Mouse (Mus musculus) hindbrain, embryonic 14.5 days (tissue): ENCODE measurements at regions not wholly inside any gene's neighbourhood (a gene's known extent, or its start where the extent isn't known, plus 50 kb on each side); places are given as distances from the start of the nearest gene placed in this dataset.

Source experiments
- ATAC-seq: fragments of 200-750 bp; cut with Nextera tagmentation; 2 replicates; pipeline ENCODE4 v1.8.0; 2017; ENCODE audit warnings: moderate number of reproducible peaks, mild to moderate bottlenecking, moderate TSS enrichment, moderate library complexity; ENCODE audit not compliant: low FRiP score
- DNase-seq: peaks from one replicate; pipeline ENCODE4 v3.0.0-alpha.2; 2015; ENCODE audit warnings: low spot score
- H3K27ac ChIP-seq: fragments of 300-500 bp; sonication (generic); 2 replicates; pipeline ENCODE4 v1.5.1; 2014; ENCODE audit warnings: mild to moderate bottlenecking, moderate library complexity
- H3K27me3 ChIP-seq: fragments of 300-500 bp; sonication (generic); 2 replicates; pipeline ENCODE4 v1.6.1; 2014; ENCODE audit warnings: mild to moderate bottlenecking, low read length, mixed read lengths; ENCODE audit not compliant: control insufficient read depth, insufficient read depth
- H3K36me3 ChIP-seq: fragments of 300-500 bp; sonication (generic); replicated peaks from 2 replicates; pipeline ENCODE4 v1.6.1; 2014; ENCODE audit not compliant: control insufficient read depth, insufficient read depth
- H3K4me1 ChIP-seq: fragments of 300-500 bp; sonication (generic); replicated peaks from 2 replicates; pipeline ENCODE4 v1.6.1; 2014; ENCODE audit warnings: antibody characterized with exemption, low read length, mixed read lengths; ENCODE audit not compliant: control insufficient read depth, insufficient read depth
- H3K4me2 ChIP-seq: fragments of 300-500 bp; sonication (generic); replicated peaks from 2 replicates; pipeline ENCODE4 v1.6.1; 2014; ENCODE audit warnings: mild to moderate bottlenecking, moderate library complexity
- H3K4me3 ChIP-seq: fragments of 300-500 bp; sonication (generic); replicated peaks from 2 replicates; pipeline ENCODE4 v1.5.1; 2014; ENCODE audit warnings: mild to moderate bottlenecking, low read length
- H3K9ac ChIP-seq: fragments of 300-500 bp; sonication (generic); 2 replicates; pipeline ENCODE4 v1.6.1; 2014
- H3K9me3 ChIP-seq: fragments of 300-500 bp; sonication (generic); 2 replicates; pipeline ENCODE4 v1.6.1; 2016; ENCODE audit warnings: low read length; ENCODE audit not compliant: control insufficient read depth
- WGBS: fragments of 180-500 bp; shearing (Covaris S2); extraction: QIAGEN DNeasy Blood & Tissue Kit; methylation state at CpG from one replicate; pipeline ENCODE4 v1.1.7; 2014; 5-methylcytosine and 5-hydroxymethylcytosine counted together

GRCm38 (mm10) chr8:117894861-117895260, 93.1 kb upstream of the Mphosph6 start:
- no peaks in the 10 kb centered on the region for H3K36me3 ChIP-seq
- no peak overlapping the region for H3K4me3 ChIP-seq
- DNase-seq = no peak
- no peaks in the 10 kb centered on the region for H3K9me3 ChIP-seq
- H3K9ac ChIP-seq = no peak overlapping the region
- ATAC-seq = no peak
- H3K4me2 ChIP-seq = no peak overlapping the region
- H3K27me3 ChIP-seq = no peaks in the 10 kb centered on the region
- H3K4me1 ChIP-seq = no peaks in the 10 kb centered on the region
- no peak overlapping the region for H3K27ac ChIP-seq
- WGBS = 43% methylated on average over 8 of the region's 8 CpGs

DNA sequence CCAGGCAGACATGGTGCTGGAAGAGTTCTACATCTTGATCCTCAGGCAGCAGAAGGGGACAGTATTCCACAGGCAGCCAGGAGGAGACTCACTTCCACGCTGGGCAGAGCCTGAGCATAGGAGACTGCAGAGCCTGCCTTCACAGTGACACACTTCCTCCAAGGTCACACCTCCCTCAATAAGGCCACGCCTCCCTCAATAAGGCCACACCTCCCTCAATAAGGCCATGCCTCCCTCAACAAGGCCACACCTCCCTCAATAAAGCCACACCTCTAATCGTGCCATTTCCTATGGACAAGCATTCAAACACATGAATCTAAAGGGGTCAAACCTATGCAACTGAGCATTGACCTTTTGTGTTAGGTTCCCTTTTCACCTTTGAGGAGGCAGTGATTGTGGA, 88.5 kb upstream of the Mphosph6 start:
- DNase-seq = no peak
- H3K4me3 ChIP-seq = no peak overlapping the region
- H3K9ac ChIP-seq = no peak overlapping the region
- H3K4me2 ChIP-seq = no peak overlapping the region
- no peak overlapping the region for H3K27ac ChIP-seq
- no peaks in the 10 kb centered on the region for H3K27me3 ChIP-seq
- no peaks in the 10 kb centered on the region for H3K9me3 ChIP-seq
- ATAC-seq = no peak
- H3K4me1 ChIP-seq = no peaks in the 10 kb centered on the region
- no peaks in the 10 kb centered on the region for H3K36me3 ChIP-seq
- WGBS = 73% methylated on average over 3 of the region's 3 CpGs

DNA sequence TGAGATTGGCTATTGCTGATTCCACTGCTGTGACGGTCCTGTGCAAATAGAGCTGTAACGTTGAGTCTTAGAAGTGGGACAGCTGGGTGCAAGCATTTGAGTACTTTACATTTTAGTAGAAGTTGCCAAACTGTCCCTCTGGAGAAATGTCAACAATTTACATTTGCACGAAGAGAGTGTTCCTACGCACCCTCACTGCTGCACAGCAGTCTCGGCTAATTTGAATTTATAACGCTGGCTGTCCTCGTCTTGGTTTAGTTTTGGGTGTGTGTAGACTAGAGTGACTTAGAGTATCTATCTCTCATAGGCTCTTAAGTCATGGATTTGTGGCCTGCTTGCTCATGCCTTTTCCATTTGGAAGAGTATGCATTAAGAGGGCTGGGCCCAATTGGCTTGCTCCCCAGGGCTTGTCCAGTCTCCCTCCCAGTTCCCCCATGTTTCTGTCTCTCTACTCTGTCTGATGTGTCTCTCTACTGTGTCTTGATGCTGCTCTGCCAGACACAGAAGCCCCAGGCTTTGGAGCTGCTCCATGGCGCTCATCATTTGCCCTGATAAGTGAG, 79.8 kb upstream of the Mphosph6 start:
- Histone ChIP-seq H3K4me1 (no peaks in the 10 kb centered on the region), H3K4me2 (no peak overlapping the region), H3K4me3 (no peak overlapping the region), H3K9me3 (no peaks in the 10 kb centered on the region), H3K9ac (no peak overlapping the region), H3K27me3 (no peaks in the 10 kb centered on the region), H3K27ac (no peak overlapping the region), H3K36me3 (no peaks in the 10 kb centered on the region)
- 86% methylated on average over 8 of the region's 8 CpGs for WGBS
- DNase-seq (no peak), ATAC-seq (no peak)

DNA sequence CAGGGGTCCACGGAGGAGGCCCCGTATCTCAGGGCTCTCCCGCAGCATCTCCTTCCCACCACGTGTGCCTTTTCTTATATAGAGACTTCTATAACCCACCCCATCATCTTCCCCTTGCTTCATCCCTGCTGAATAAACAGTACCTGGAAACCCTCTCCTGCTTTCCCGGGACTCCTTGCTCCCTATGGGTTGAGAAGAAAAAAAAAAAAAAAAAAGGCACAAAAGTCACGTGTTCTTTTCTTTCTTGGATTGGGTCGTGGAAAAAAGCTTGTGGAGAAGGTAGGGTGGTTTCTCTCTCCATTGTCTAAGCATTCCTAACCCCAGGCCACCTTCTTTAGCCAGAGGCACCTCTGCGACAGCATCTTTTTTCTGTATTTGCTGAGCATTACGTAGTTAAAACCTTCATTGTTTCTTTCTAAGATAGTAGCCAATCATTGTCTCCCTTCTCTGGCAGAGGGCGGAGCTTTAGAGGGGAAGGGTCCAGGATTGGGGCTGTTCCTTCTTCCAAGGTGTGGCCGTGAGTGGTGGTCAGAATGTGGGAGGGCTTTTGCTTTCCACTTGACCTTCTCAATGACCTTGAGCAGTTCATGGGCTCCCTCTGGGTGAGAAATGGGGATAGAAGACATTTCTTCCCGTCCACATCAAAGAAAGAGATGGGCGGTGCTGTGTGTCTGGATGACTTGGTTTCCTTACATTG, 78.7 kb upstream of the Mphosph6 start:
- ATAC-seq (no peak), DNase-seq (no peak)
- Histone ChIP-seq H3K9me3 (no peaks in the 10 kb centered on the region), H3K27me3 (no peaks in the 10 kb centered on the region), H3K4me2 (no peak overlapping the region), H3K36me3 (no peaks in the 10 kb centered on the region), H3K9ac (no peak overlapping the region), H3K27ac (no peak overlapping the region), H3K4me1 (no peaks in the 10 kb centered on the region), H3K4me3 (no peak overlapping the region)
- 78% methylated on average over 13 of the region's 13 CpGs for WGBS

DNA sequence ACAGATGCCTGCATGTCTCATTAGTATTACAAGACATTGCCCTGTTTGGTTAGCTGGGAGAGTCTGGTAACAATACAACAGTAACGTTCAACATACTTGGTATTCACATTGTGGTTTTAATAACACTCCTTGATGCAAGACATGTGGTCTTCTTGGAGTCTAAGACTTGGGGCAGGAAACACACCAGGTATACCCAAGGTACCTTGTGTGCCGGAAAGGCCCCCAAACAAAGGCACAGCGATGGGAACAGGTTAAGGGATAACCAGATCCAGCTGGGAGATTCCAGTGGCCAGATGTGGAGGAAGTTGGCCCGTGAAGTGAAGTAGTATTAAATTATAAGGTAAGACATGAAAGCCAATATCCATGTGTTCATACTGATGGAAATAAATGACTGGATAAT, 71.9 kb upstream of the Mphosph6 start:
- H3K4me1 ChIP-seq = no peaks in the 10 kb centered on the region
- DNase-seq = no peak
- H3K27me3 ChIP-seq = no peaks in the 10 kb centered on the region
- no peak overlapping the region for H3K4me3 ChIP-seq
- no peaks in the 10 kb centered on the region for H3K9me3 ChIP-seq
- H3K27ac ChIP-seq = no peak overlapping the region
- H3K36me3 ChIP-seq = no peaks in the 10 kb centered on the region
- no peak overlapping the region for H3K4me2 ChIP-seq
- H3K9ac ChIP-seq = no peak overlapping the region
- WGBS = 76% methylated on average over 4 of the region's 4 CpGs
- ATAC-seq = no peak

- H3K4me1 ChIP-seq = peaks cover 6% of the 10 kb centered on the region; the same call in 1 of the 2 replicates
- H3K4me3 ChIP-seq = no peak overlapping the region
- H3K4me2 ChIP-seq = no peak overlapping the region
- DNase-seq = no peak
- ATAC-seq = no peak
- H3K9me3 ChIP-seq = no peaks in the 10 kb centered on the region
- no peak overlapping the region for H3K9ac ChIP-seq
- 89% methylated on average over 2 of the region's 2 CpGs for WGBS
- no peak overlapping the region for H3K27ac ChIP-seq
- no peaks in the 10 kb centered on the region for H3K36me3 ChIP-seq
- H3K27me3 ChIP-seq = no peaks in the 10 kb centered on the region
These were observed 65.4 kb upstream of the Mphosph6 start for GRCm38 (mm10) chr8:117867138-117867537.

DNA sequence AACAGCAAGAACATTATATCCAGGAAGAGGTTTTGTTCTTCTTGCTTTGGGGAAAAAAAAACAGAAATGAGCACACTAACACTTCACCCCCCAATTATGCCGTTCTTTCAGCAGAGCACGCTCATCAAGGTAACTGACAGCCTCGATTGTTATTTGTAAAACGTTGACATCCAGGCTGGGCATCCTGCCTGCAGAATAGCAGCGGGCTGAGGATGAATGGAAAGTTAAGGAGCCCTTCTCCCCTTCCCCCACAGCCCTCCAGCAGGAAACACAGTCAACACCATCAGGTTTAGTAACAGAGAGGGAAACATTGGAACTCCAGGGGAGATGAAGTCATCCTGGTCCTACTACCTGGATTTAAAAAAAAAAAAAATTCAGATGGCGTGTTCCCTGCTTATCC, 63.3 kb upstream of the Mphosph6 start:
- H3K27me3 ChIP-seq = no peaks in the 10 kb centered on the region
- no peak for ATAC-seq
- H3K4me3 ChIP-seq = no peak overlapping the region
- H3K36me3 ChIP-seq = no peaks in the 10 kb centered on the region
- H3K9me3 ChIP-seq = no peaks in the 10 kb centered on the region
- H3K4me1 ChIP-seq = peaks cover 6% of the 10 kb centered on the region; the same call in 1 of the 2 replicates
- no peak for DNase-seq
- no peak overlapping the region for H3K9ac ChIP-seq
- no peak overlapping the region for H3K27ac ChIP-seq
- H3K4me2 ChIP-seq = no peak overlapping the region
- WGBS = 16% methylated on average over 6 of the region's 6 CpGs

- ATAC-seq (no peak), DNase-seq (peak; percentile 59)
- Histone ChIP-seq H3K27ac (no peak overlapping the region), H3K4me3 (no peak overlapping the region), H3K27me3 (no peaks in the 10 kb centered on the region), H3K4me1 (peaks cover 11% of the 10 kb centered on the region; the same call in 1 of the 2 replicates), H3K36me3 (no peaks in the 10 kb centered on the region), H3K9me3 (no peaks in the 10 kb centered on the region), H3K9ac (no peak overlapping the region), H3K4me2 (no peak overlapping the region)
- WGBS = 56% methylated on average over 2 of the region's 2 CpGs
These were observed 62.1 kb upstream of the Mphosph6 start for GRCm38 (mm10) chr8:117863837-117864236.

DNA sequence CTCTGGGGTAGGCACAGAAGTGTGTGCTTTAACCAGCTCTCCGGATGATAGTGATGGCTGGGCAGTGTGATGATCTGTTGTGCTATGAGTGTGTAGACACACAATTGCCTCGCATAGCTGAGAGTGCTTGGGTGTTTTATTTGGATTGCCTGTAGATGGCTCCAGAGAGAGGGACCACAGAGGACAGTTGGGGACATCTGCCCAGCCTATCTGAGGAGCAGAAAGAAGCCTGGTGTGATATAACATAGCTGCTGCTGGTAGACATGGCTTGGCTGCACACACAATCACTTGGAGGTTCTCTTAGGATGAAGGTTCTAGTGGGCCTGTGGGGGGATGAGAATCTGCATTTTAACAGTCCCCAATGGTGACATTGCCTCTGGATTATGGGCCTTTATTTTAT, 60.6 kb upstream of the Mphosph6 start:
- 83% methylated on average over 2 of the region's 2 CpGs for WGBS
- no peaks in the 10 kb centered on the region for H3K27me3 ChIP-seq
- no peaks in the 10 kb centered on the region for H3K9me3 ChIP-seq
- H3K36me3 ChIP-seq = no peaks in the 10 kb centered on the region
- no peak overlapping the region for H3K4me3 ChIP-seq
- no peak overlapping the region for H3K9ac ChIP-seq
- no peak for ATAC-seq
- no peak for DNase-seq
- no peak overlapping the region for H3K4me2 ChIP-seq
- H3K4me1 ChIP-seq = peaks cover 11% of the 10 kb centered on the region; the same call in 1 of the 2 replicates
- H3K27ac ChIP-seq = no peak overlapping the region
